Mouse (Mus musculus): ENCODE measurements around the gene Rgcc.
A peak's percentile ranks its signal among the peaks of the same experiment; 100 is the strongest.

Gene Rgcc

DNA sequence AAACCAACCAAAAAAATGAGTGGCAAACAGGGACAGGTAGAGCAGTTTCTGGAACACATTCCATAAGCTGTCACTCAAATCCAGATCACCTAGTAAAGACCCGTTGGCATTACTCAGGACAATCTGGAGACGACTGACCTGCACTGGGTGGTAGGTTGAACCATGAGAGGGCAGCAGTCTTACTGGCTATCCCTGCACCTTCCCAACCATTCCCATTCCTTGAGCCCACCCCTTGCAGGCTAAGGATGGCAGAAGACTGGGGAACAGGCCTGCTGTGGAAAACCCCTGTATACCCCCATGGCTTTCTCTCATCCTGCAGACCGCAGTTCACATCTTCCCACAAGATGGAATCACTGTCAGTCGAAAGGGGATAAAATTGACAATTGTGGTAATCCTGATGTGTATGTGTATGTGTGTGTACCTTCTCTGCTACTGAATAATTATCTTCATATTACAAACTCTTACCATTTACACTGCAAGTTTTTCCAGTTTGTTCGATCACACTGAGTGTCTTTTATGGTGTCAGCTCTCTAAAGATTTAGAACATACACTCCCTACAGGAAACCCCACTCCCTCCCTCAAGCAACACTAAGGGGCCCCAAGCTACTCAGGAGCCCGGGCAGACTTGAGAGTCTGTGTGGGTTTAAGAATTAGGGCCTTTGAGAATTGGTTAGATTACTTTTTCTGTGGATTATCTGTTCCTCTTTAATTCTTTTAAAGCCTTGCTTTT is 59.6 kb downstream of the Rgcc start:
- no peak for ATAC-seq (ENCODE audit: low TSS enrichment)

DNA sequence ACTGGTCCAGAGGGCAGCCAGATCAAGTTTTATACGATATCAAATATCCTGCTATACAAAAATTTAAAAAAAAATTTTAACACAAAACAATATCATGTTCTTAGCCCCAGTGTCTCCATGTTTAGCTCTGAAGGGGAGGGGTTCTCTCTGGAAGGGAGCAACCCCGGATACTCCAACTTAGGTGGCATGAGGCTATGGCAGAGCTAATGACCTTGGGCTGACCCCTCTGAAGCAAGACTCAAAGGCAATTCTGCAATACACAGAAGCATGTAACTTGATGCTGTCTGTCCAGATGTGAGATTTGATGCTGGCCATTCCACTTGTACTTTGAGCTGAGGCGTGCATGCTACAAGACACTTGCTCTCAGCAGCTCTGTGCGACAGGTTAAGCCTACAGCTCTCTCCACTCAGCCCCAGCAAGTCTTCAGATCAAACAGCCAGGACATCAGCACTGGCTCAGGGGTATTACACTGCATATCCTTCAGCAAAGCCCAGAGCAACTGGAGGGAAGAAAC is 60.3 kb downstream of the Rgcc start:
- no peak for ATAC-seq (ENCODE audit: low TSS enrichment)

DNA sequence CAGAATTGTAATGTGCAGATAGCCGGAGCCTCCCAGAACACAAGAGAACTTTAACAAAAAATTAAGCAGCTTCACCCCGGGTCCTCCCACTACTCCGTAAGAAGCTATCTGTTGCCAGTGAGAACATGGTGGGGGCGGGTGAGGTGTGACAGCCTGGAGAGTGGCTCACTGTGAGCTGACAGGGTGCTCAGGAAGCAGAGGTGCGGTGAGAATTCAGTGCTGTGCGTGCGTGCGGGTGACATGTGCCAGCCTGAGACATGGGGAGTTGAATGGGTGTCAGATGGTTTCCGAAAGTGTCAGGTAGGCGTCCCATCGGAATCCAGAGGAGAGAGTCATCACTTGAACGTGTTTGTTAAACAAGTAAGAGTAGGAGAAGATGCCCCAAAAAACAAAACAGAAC is 62.0 kb downstream of the Rgcc start:
- ATAC-seq (ENCODE audit: low TSS enrichment): peak; percentile 76
